Mouse (Mus musculus) heart, adult 18-20 months (tissue): ENCODE measurements around the gene Pcdh15. TPM values are rescaled to one million over a fixed set of nuclear protein-coding genes. Genes with fewer than 3 reads are reported as not detected.

Source experiments
- DNase-seq, 2 experiments: peaks; one replicate each; pipeline ENCODE4 v3.0.0; 2021 to 2022; ENCODE audit warnings: mixed read lengths in 1 of 2
- total RNA-seq, 2 experiments: library from RNA; stranded (reverse); gene quantifications; 2 replicates each; pipeline ENCODE4 v1.2.3; 2021

Pcdh15 gene
- total RNA-seq, 2 experiments from 2014 or later, result 0.79 to 1.7 TPM

GRCm38 (mm10) chr10:74305439-74306158, 1206.5 kb downstream of the Pcdh15 start:
- DNase-seq, result no peak

DNA sequence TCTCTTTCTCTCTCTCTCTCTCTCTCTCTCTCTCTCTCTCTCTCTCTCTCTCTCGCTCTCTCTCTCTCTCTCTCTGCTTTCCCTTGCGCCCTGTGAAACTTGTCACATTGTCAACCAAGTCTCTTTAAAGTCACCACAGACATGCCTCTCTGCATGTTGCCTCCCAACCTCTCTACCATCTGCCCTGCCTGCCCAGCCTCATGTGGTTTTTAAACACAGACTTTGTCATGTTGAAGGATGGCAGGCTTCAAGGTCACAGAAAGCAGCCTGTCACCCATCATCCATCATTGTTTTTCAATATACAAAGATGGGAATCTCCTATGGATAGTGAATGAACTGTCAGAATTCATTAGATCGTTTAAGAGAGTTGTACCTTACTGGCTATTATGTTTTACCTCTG, 1207.9 kb downstream of the Pcdh15 start:
- DNase-seq, result no peak

DNA sequence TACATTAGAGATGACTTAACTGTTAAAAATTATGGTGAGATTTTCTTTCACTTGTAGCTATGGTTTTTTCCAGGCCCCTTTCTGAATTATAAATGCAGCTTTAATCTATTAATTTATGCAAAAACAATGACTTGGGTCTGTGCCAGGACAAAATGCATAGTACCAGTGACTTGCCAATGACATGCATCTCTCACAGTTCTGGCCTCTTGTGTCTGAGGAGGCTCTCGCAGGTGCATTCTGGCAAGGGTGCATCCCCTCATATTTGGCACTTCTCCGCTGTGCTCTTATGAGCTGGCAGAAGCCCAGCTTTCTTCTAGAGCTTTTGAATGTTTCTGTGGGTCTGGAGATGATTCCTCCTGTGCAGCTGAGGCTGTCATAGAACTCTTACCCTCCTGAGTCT, 1216.9 kb downstream of the Pcdh15 start:
- no peak for DNase-seq

GRCm38 (mm10) chr10:74335412-74335811, 1236.3 kb downstream of the Pcdh15 start:
- DNase-seq, result no peak

GRCm38 (mm10) chr10:74339247-74340160, 1240.4 kb downstream of the Pcdh15 start:
- DNase-seq, result no peak

DNA sequence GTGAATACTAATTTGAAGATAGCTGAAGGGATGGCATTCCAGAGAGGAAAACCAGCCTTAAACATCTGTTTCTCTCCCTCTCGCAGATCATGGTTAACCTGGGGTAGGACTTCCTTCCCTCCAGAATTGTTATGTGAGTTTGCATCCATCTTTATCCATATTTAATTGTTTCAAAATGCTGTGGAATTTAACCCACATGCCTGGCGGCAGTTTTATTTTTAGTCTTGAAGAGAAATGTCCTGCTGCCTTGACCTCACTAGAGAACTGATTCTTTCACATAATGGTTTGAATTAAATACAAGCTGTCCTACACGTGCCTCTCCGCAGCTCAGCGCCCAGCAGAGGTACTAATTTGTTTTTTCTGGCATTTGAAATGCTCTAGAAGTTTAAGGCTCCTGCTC, 1260.4 kb downstream of the Pcdh15 start:
- no peak for DNase-seq

GRCm38 (mm10) chr10:74378697-74379096, 1279.6 kb downstream of the Pcdh15 start:
- no peak for DNase-seq

DNA sequence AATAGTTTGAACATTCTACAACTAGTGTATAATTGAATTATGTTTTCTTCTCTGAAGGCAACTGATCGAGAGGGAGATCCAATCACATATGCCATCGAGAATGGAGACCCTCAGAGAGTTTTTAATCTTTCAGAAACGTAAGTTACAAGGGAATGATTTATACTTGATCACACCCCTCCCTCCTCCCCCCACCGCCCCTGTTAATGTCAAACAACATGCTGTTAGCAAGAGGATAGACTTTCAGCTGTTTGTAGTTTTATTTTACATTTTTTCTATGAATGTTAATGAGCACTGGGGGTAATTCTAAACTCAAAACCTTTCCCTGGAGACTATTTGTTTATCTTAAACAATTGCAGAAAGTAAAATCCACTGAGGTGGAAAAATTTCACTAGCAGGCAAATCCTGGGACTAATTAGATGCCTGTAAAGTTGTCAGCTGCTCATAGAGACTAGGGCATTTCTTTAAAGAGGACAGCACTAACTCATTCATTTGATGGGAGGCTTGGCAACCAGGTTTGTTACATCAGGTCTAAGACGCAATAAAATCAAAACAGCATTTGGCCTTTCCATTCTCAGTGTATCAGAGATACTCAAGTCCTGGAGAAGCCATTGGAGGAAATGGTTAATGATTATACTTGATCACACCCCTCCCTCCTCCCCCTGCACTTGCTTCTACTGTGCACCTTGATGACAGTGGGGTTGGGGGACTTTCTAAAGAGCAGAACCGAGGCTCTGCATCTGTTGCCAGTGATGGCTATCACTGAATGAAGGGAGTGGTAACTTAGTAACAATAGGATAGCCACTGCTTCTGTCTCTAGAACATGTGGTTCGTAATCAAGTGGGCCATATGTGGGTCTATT, 1280.4 kb downstream of the Pcdh15 start:
- no peak for DNase-seq

DNA sequence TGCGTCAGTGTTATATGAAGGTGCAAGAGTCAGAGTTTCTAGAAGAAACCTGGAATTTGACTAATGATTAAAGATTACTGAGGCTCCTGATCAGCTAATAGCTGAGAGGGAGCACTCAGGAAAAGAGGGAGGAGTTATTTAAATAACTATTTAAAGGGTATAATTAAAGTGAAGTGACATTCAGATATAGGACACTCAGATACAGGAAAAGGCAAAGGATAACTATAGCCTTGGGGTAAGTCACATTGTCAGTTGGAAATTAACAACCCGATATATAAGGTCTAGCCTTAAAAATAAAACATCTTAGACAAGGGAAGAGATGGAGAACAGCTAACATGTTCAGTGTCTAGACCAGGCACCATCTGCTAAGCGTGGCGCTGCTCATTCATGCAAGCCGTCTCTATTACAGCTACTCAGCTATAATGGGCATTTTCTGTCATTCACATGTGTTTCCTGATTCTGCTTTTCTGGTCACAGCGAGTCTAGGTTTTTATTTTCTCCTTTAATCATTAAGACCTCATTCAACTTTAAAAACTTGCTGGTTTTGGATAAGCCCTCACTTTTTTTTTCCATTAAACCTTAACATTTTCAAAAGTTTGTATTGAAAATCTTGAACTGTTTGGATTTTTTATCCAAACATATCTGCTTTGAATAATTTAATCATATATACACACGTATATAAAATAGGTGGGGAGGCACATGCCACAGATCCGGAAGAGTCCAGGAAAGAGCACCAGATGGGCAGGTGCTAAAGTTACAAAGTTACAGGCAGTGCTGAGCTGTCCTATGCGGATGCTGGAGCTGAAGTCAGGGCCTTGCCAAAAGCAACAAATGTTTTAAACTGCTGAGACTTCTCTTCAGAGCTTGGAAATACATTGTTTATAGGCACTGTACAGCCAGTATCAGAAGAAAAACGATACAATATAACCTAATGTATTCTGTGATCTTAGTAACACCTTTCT, 1288.7 kb downstream of the Pcdh15 start:
- no peak for DNase-seq

GRCm38 (mm10) chr10:74403111-74403510, 1304.0 kb downstream of the Pcdh15 start:
- no peak for DNase-seq

GRCm38 (mm10) chr10:74414021-74414420, 1314.9 kb downstream of the Pcdh15 start:
- no peak for DNase-seq

GRCm38 (mm10) chr10:74414945-74415344, 1315.8 kb downstream of the Pcdh15 start:
- no peak for DNase-seq

GRCm38 (mm10) chr10:74415359-74415758, 1316.2 kb downstream of the Pcdh15 start:
- no peak for DNase-seq

DNA sequence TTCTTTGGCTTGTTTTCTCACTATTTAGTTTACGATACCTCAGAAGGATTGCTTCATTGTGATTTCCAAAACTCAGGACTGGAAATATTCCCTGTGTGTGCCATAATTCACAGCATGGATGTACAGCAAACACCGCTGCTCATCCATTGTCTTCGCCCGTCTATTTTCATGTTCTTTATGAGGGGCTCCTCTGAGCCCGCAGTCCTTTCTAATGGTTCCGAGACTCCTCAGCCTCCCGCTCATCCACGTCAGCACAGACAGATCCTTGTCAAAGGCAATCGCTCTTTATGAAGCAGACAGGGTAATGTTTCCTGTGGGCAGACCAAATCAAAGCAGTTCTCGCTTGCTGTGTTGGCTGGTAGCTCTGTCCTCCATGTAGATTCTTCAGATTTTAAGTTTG, 1316.8 kb downstream of the Pcdh15 start:
- DNase-seq, result no peak

- no peak for DNase-seq
Observed at GRCm38 (mm10) chr10:74450069-74450468, 1350.9 kb downstream of the Pcdh15 start.

DNA sequence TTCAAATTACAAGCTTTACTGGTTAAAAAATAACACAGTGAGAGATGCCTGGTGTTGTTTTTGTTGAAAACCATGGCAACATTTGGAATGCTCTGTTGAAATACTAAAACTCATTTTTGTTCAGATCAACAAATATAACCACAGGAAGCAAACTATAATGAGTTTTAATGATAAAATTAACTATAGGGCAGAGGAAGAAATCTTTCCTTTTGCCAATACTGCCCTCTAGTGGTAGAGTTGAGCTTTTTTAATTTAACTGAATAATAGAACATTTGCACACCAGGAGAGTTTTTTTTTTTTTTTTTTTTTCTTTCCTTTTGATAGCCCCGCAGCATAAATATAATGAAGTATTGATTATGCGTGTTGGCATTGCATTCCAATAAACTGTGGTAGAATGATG, 1364.8 kb downstream of the Pcdh15 start:
- DNase-seq, result peak in 1 of 2 experiments; percentile 10

DNA sequence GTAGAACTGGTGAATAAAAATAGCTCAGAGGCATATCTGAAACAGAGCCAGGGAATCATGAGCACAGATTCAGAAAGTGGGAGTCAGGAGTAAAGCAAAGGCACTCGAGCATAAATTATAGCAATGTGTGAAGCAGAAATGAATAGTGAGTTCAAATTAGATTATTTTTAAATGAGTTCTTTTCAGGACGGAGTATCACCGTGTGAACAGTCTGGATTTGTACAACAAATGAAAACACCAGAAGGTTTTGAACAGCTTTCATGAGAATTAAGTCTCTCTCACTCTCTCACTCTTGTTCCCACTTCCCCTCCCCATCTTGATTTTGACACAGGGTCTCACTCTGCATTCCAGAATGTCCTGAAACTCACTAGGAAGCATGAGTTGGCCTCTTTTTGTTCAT, 1381.6 kb downstream of the Pcdh15 start:
- no peak for DNase-seq

- DNase-seq, result no peak
Observed at GRCm38 (mm10) chr10:74512315-74512714, 1413.2 kb downstream of the Pcdh15 start.

- no peak for DNase-seq
Observed at GRCm38 (mm10) chr10:74513743-74514142, 1414.6 kb downstream of the Pcdh15 start.

DNA sequence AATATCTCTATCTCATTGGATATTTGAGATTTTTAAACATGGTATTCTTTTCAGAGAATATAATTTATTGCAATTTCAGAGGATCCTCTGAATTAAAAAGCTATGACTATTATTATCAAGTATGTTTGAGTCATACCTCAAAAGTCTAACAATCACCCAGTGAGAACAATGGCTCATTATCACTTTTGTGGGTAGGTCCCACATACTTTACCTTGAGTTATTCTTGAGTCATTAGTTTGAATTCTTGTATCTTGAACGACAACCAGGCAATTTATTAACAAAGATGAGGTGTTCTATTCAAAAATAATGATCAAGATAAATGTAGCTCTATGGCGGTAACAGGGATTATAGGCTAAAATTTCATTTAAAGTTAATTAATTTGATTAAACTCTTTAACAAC, 1439.2 kb downstream of the Pcdh15 start:
- no peak for DNase-seq

- DNase-seq, result no peak
Observed at GRCm38 (mm10) chr10:74555326-74555725, 1456.2 kb downstream of the Pcdh15 start.
